Mouse (Mus musculus) embryonic fibroblast, embryonic 13.5 days (primary cell): Measurements from ENCODE around the gene Cep250. TPM values are rescaled to one million over a fixed set of nuclear protein-coding genes. Genes with fewer than 3 reads are reported as not detected.
"Not testable (repeated sequence)": the region's sequence is repeated elsewhere in the genome, so short reads cannot be mapped to it uniquely, and the experiment has no call there.

Source experiments
- H3K27ac ChIP-seq: 2 replicates; pipeline ENCODE4 v1.5.1; 2012; ENCODE audit warnings: low read length, control low read depth, inconsistent platforms; ENCODE audit not compliant: insufficient read depth
- H3K4me1 ChIP-seq: 2 replicates; pipeline ENCODE4 v1.6.1; 2011; ENCODE audit warnings: low read length; ENCODE audit not compliant: control insufficient read depth, insufficient read depth
- H3K4me3 ChIP-seq: 2 replicates; pipeline ENCODE4 v1.5.1; 2011; ENCODE audit warnings: mild to moderate bottlenecking, control low read depth, low read length; ENCODE audit not compliant: insufficient read depth
- CTCF ChIP-seq: IDR thresholded peaks from 2 replicates; pipeline ENCODE4 v1.5.1; 2011; ENCODE audit warnings: mild to moderate bottlenecking, control low read depth, low read length, moderate library complexity, borderline replicate concordance; ENCODE audit not compliant: insufficient read depth
- POLR2A ChIP-seq: IDR thresholded peaks from 2 replicates; pipeline ENCODE4 v1.6.1; 2011; ENCODE audit warnings: low read depth, mild to moderate bottlenecking, control low read depth, low read length, moderate library complexity
- polyA plus RNA-seq: library from polyadenylated mRNA; stranded (reverse); fragments of >200 nt; gene quantifications from 2 replicates; pipeline ENCODE4 v1.2.4, GENCODE M21; 2011; ENCODE audit warnings: low read depth; ENCODE audit not compliant: missing spikeins, insufficient read length

The Cep250 gene
- 19.3 and 28.4 TPM in 2 replicates for polyA plus RNA-seq

GRCm38 (mm10) chr2:155956134-155957059 lies at the start of gene Cep250:
Cep250 (plus strand) TSS chr2:155956458.
- Histone ChIP-seq H3K4me1 (no peaks in the 10 kb centered on the region; the same call in 1 of the 2 replicates), H3K27ac (peak within 1 kb of the TSS; percentile 56), H3K4me3 (peak within 1 kb of the TSS; percentile 66)
- TF ChIP-seq POLR2A (peak; percentile 86), CTCF (no peak)

DNA sequence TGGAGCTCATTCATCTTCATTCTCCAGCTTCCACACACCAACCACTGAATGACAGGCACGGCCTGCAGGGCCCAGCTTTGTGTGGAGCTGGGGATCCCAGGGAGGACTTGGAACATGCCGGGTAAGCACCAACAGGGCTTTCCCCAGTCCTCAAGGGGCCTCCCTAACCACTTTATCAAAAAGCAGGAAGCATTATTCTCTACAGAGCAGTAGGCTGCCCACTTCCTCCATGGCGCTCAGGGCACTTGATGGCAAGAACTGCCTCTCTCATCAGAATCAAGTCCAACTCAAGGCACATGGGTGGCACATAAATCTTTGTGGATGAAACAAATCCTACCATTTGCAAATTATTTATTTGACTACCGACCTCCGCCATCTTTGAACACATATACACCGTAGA lies 41.6 kb upstream of the Cep250 start:
- no peak overlapping the region for H3K4me3 ChIP-seq
- TF ChIP-seq POLR2A: no peak
- TF ChIP-seq CTCF: no peak
- H3K27ac ChIP-seq: no peak overlapping the region
- no peaks in the 10 kb centered on the region for H3K4me1 ChIP-seq

GRCm38 (mm10) chr2:155923143-155923542 lies 33.1 kb upstream of the Cep250 start:
- TF ChIP-seq POLR2A (no peak), CTCF (no peak)
- Histone ChIP-seq H3K27ac (no peak overlapping the region), H3K4me3 (no peak overlapping the region), H3K4me1 (no peaks in the 10 kb centered on the region)

- H3K27ac ChIP-seq, H3K4me3 ChIP-seq, H3K4me1 ChIP-seq: not testable (repeated sequence)
Observed at GRCm38 (mm10) chr2:155925213-155925612, 31.0 kb upstream of the Cep250 start.

GRCm38 (mm10) chr2:155928711-155929345 lies 27.4 kb upstream of the Cep250 start:
- Histone ChIP-seq H3K27ac (no peak overlapping the region), H3K4me3 (peak overlapping the region; percentile 59), H3K4me1 (peaks cover 10% of the 10 kb centered on the region)
- TF ChIP-seq CTCF: no peak
- no peak for TF ChIP-seq POLR2A

DNA sequence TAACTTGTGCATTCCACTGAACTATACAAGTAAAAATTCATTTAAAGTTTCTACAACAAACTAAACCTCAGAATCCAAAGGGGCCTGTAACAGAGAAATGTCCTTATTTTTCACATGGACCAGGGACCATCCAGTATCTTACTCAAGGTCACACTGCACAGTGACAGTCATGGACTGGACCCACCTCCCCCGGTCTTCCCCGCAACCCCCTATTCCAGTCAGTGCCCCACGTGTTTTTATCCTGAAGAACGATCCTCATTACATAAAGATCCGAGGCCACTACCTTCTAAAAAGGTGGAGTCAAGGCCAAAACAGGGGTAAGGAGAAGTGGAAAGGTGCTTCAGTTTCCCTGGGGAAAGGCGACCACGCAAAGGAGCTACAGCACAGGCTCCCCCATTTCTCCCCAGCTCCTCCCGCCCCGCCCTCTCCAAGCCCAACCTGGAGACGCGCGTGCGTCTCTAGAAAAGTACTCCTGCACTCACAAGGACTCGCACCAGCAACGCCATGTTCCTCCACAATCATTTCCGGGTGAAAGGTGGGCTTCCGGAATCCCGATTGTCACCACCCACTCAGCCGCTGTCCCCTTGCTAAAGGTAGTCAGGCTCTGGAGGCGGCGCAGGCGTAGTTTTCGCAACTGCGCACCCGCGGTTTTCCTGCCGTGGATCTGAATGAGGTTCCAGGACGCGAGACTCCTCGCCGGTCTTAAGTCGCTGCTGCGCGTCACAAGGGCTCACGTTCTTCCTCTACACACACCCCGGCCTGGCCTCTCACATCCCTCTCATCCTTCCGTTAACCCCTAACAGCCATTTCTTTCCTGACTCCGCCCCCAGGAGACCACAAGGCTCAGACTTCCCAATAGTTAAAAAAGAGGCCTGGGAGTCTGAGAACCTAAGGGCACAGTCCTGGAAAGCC lies 26.5 kb upstream of the Cep250 start, which contains the start of gene Uqcc1:
Uqcc1 (minus strand) TSS at position 780 of the 912 bp plus-strand sequence.
- H3K27ac ChIP-seq: peak within 1 kb of the TSS; percentile 61
- H3K4me1 ChIP-seq: peaks cover 10% of the 10 kb centered on the region
- H3K4me3 ChIP-seq: peak within 1 kb of the TSS; percentile 59
- TF ChIP-seq POLR2A (peak; percentile 84), CTCF (no peak)

- no peak overlapping the region for H3K27ac ChIP-seq
- H3K4me3 ChIP-seq: no peak overlapping the region
- TF ChIP-seq POLR2A (no peak), CTCF (no peak)
- no peaks in the 10 kb centered on the region for H3K4me1 ChIP-seq
Observed at GRCm38 (mm10) chr2:155939897-155940529, 16.2 kb upstream of the Cep250 start.

- H3K27ac ChIP-seq: no peak within 1 kb of the TSS
Observed at GRCm38 (mm10) chr2:155940681-155941080, 15.6 kb upstream of the Cep250 start, which contains the start of gene Gm15557. Gm15557 (plus strand) TSS chr2:155940728.

More at GRCm38 (mm10) chr2:155940681-155941080, 15.6 kb upstream of the Cep250 start, which contains the start of gene Gm15557:
- no peak for TF ChIP-seq CTCF
- no peak for TF ChIP-seq POLR2A
- Histone ChIP-seq H3K4me1 (no peaks in the 10 kb centered on the region), H3K4me3 (no peak within 1 kb of the TSS)
